In genomic region chr17:37047981-37048380, GRCm38 (mm10) we compare ENCODE assay signal across 11 mouse cellular contexts. TPM values are rescaled to one million over a fixed set of nuclear protein-coding genes. Genes with fewer than 3 reads are reported as not detected.
A peak's percentile ranks its signal among the peaks of the same experiment; 100 is the strongest.
DNase-seq lines count a peak whose midpoint lies in the region; ATAC-seq and TF ChIP-seq lines count a peak whose summit lies in the region.
"Had no signal": no experiment of that assay in that cellular context is flagged by ENCODE, and none has a peak within 500 bp of the region (broad histone marks: within the 10 kb centered on the region; RNA-seq: fewer than 3 reads in every experiment).

No protein-coding gene starts in this region.

- peaks cover 22% of the 10 kb centered on the region for H3K4me1 ChIP-seq in heart, postnatal 0 days (ENCODE audit: control insufficient read depth, insufficient read depth)
- peaks cover 81% of the 10 kb centered on the region for H3K4me1 ChIP-seq in E14TG2a.4 (replicated peaks; ENCODE audit: low read depth, low read length)
- H3K4me1 ChIP-seq in embryonic facial prominence, embryonic 12.5 days, result peaks cover 33% of the 10 kb centered on the region
- peaks cover 58% of the 10 kb centered on the region for H3K4me1 ChIP-seq in midbrain, embryonic 15.5 days

- no peak overlapping the region for H3K4me3 ChIP-seq in heart, postnatal 0 days (ENCODE audit: low read depth, low read length)
- peak overlapping the region; percentile 95 for H3K4me3 ChIP-seq in E14TG2a.4 (replicated peaks; ENCODE audit: low read length)
- H3K4me3 ChIP-seq in embryonic facial prominence, embryonic 12.5 days, result no peak overlapping the region
- peak overlapping the region; percentile 93 for H3K4me3 ChIP-seq in midbrain, embryonic 15.5 days
- H3K4me3 ChIP-seq: liver, embryonic 13.5 days had no signal

- TF ChIP-seq EP300 in heart, postnatal 0 days (IDR thresholded peaks at IDR 0.05; ENCODE audit: low read depth), result no peak

- no peaks in the 10 kb centered on the region for H3K36me3 ChIP-seq in heart, postnatal 0 days (replicated peaks; ENCODE audit: control insufficient read depth, insufficient read depth, low read length)
- peaks cover 45% of the 10 kb centered on the region for H3K36me3 ChIP-seq in E14TG2a.4 (ENCODE audit: insufficient read depth, low read length)
- no peaks in the 10 kb centered on the region for H3K36me3 ChIP-seq in embryonic facial prominence, embryonic 12.5 days
- no peaks in the 10 kb centered on the region for H3K36me3 ChIP-seq in midbrain, embryonic 15.5 days (replicated peaks)
- H3K36me3 ChIP-seq: liver, embryonic 13.5 days had no signal

- no peak overlapping the region for H3K27ac ChIP-seq in heart, postnatal 0 days (ENCODE audit: low read depth)
- no peak overlapping the region for H3K27ac ChIP-seq in embryonic facial prominence, embryonic 12.5 days
- peak overlapping the region; percentile 98; the same call in 1 of the 2 replicates for H3K27ac ChIP-seq in midbrain, embryonic 15.5 days
- H3K27ac ChIP-seq: liver, embryonic 13.5 days had no signal

- TF ChIP-seq CTCF in heart, postnatal 0 days (IDR thresholded peaks at IDR 0.05; ENCODE audit: low read depth), result peak; percentile 49
- no peak for TF ChIP-seq CTCF in E14TG2a.4 (conservative IDR thresholded peaks at IDR 0.05; ENCODE audit: low read length)

- H3K9me3 ChIP-seq in heart, postnatal 0 days (replicated peaks; ENCODE audit: control insufficient read depth, low read length), result no peaks in the 10 kb centered on the region
- no peaks in the 10 kb centered on the region for H3K9me3 ChIP-seq in E14TG2a.4 (ENCODE audit: low read length)
- no peaks in the 10 kb centered on the region for H3K9me3 ChIP-seq in embryonic facial prominence, embryonic 12.5 days
- no peaks in the 10 kb centered on the region for H3K9me3 ChIP-seq in midbrain, embryonic 15.5 days
- H3K9me3 ChIP-seq: liver, embryonic 13.5 days had no signal

- DNase-seq in heart, postnatal 0 days (ENCODE audit: low spot score), result peak; percentile 66
- DNase-seq in heart, adult 9 months (ENCODE audit: low spot score in 2 of 2), result no peak
- no peak for DNase-seq in spleen, postnatal 10 days (ENCODE audit: low spot score in 2 of 2)
- no peak for DNase-seq in spleen, postnatal 36 days (ENCODE audit: low spot score in 2 of 2)
- no peak for DNase-seq in frontal cortex, postnatal 10 days (ENCODE audit: low spot score in 2 of 2)
- DNase-seq: liver, embryonic 13.5 days had no signal

- no peak for ATAC-seq in heart, postnatal 0 days (ENCODE audit: insufficient read depth, low read depth)
- ATAC-seq in embryonic facial prominence, embryonic 12.5 days (ENCODE audit: insufficient number of reproducible peaks, insufficient read depth, low FRiP score, low TSS enrichment), result no peak
- no peak for ATAC-seq in midbrain, embryonic 15.5 days (replicated peaks)

- no peak overlapping the region for H3K9ac ChIP-seq in heart, postnatal 0 days (replicated peaks; ENCODE audit: low read depth, low read length)
- no peak overlapping the region for H3K9ac ChIP-seq in embryonic facial prominence, embryonic 12.5 days
- peak overlapping the region; percentile 94 for H3K9ac ChIP-seq in midbrain, embryonic 15.5 days
- H3K9ac ChIP-seq: liver, embryonic 13.5 days had no signal

- 42% methylated on average over 3 of the region's 3 CpGs for WGBS in heart, postnatal 0 days
- 28% methylated on average over 3 of the region's 3 CpGs for whole genome bisulfite sequencing in embryonic facial prominence, embryonic 12.5 days
- WGBS in midbrain, embryonic 15.5 days, result 21% methylated on average over 3 of the region's 3 CpGs

- no peak overlapping the region for H3K4me2 ChIP-seq in heart, postnatal 0 days (ENCODE audit: low read depth, low read length)
- H3K4me2 ChIP-seq in embryonic facial prominence, embryonic 12.5 days (replicated peaks), result 0 out of 2 replicates have a peak overlapping the region, but pooled peaks have one; percentile 9
- H3K4me2 ChIP-seq in midbrain, embryonic 15.5 days, result peak overlapping the region; percentile 77

- peaks cover 37% of the 10 kb centered on the region for H3K27me3 ChIP-seq in heart, postnatal 0 days (ENCODE audit: control insufficient read depth, insufficient read depth, low read length)
- H3K27me3 ChIP-seq in E14TG2a.4 (ENCODE audit: insufficient read depth, low read length), result 0 out of 2 replicates have a peak, but pooled peaks cover 2% of the 10 kb centered on the region
- H3K27me3 ChIP-seq in embryonic facial prominence, embryonic 12.5 days, result 0 out of 2 replicates have a peak, but pooled peaks cover 5% of the 10 kb centered on the region
- H3K27me3 ChIP-seq in midbrain, embryonic 15.5 days (replicated peaks), result no peaks in the 10 kb centered on the region

RNA-seq across cellular contexts. Expression of gene Gabbr1, which starts 2.2 kb away (rescaled TPM):
- total RNA-seq in heart, postnatal 0 days (2014; rRNA removed; ENCODE audit: low replicate concordance), result 4.8 and 6.7 TPM in 2 replicates
- 1.8 and 1.9 TPM in 2 replicates for polyA plus RNA-seq in heart, postnatal 0 days (2015; fragmentation: Nextera tagmentation; extraction: Ambion mirVana)
- 19.8 and 20.5 TPM in 2 replicates for polyA plus RNA-seq in embryonic facial prominence, embryonic 12.5 days (2016; fragmentation: Nextera tagmentation; extraction: Ambion mirVana)
- polyA plus RNA-seq in midbrain, embryonic 15.5 days (2015; fragmentation: Nextera tagmentation; extraction: Ambion mirVana), result 86.4 and 88.8 TPM in 2 replicates

RNA-seq across cellular contexts. Expression of gene Mog, which starts 24.8 kb away (rescaled TPM):
- not detected in 2 replicates for total RNA-seq in heart, postnatal 0 days (2014; rRNA removed; ENCODE audit: low replicate concordance)
- not detected in 2 replicates for polyA plus RNA-seq in heart, postnatal 0 days (2015; fragmentation: Nextera tagmentation; extraction: Ambion mirVana)
- polyA plus RNA-seq in embryonic facial prominence, embryonic 12.5 days (2016; fragmentation: Nextera tagmentation; extraction: Ambion mirVana), result 0.38 and 0.70 TPM in 2 replicates
- polyA plus RNA-seq in midbrain, embryonic 15.5 days (2015; fragmentation: Nextera tagmentation; extraction: Ambion mirVana), result 2.4 and 3.7 TPM in 2 replicates
- total RNA-seq: neutrophil, adult 5-6 weeks had no signal
- polyA plus RNA-seq: gonadal fat pad, adult 2 months; liver, embryonic 13.5 days had no signal

RNA-seq across cellular contexts. Expression of gene Olfr90, which starts 40.3 kb away (rescaled TPM):
- not detected in 2 replicates for total RNA-seq in heart, postnatal 0 days (2014; rRNA removed; ENCODE audit: low replicate concordance)
- polyA plus RNA-seq in heart, postnatal 0 days (2015; fragmentation: Nextera tagmentation; extraction: Ambion mirVana), result not detected in 2 replicates
- polyA plus RNA-seq in embryonic facial prominence, embryonic 12.5 days (2016; fragmentation: Nextera tagmentation; extraction: Ambion mirVana), result not detected in 2 replicates
- 0.06 TPM in 1 of 2 replicates, not detected in the other for polyA plus RNA-seq in midbrain, embryonic 15.5 days (2015; fragmentation: Nextera tagmentation; extraction: Ambion mirVana)
- total RNA-seq: neutrophil, adult 5-6 weeks had no signal
- polyA plus RNA-seq: gonadal fat pad, adult 2 months; liver, embryonic 13.5 days had no signal

RNA-seq across cellular contexts. Expression of gene Zfp57, which starts 47.0 kb away (rescaled TPM):
- 12.5 and 14.7 TPM in 2 replicates for total RNA-seq in heart, postnatal 0 days (2014; rRNA removed; ENCODE audit: low replicate concordance)
- 9.2 and 10.0 TPM in 2 replicates for polyA plus RNA-seq in heart, postnatal 0 days (2015; fragmentation: Nextera tagmentation; extraction: Ambion mirVana)
- 151 and 169 TPM in 2 replicates for polyA plus RNA-seq in embryonic facial prominence, embryonic 12.5 days (2016; fragmentation: Nextera tagmentation; extraction: Ambion mirVana)
- polyA plus RNA-seq in midbrain, embryonic 15.5 days (2015; fragmentation: Nextera tagmentation; extraction: Ambion mirVana), result 289 and 324 TPM in 2 replicates
- total RNA-seq: neutrophil, adult 5-6 weeks had no signal

RNA-seq across cellular contexts. Expression of gene Olfr91, which starts 50.1 kb away (rescaled TPM):
- total RNA-seq in heart, postnatal 0 days (2014; rRNA removed; ENCODE audit: low replicate concordance), result not detected in 2 replicates
- polyA plus RNA-seq in heart, postnatal 0 days (2015; fragmentation: Nextera tagmentation; extraction: Ambion mirVana), result not detected in 2 replicates
- polyA plus RNA-seq in embryonic facial prominence, embryonic 12.5 days (2016; fragmentation: Nextera tagmentation; extraction: Ambion mirVana), result 0.08 TPM in 1 of 2 replicates, not detected in the other
- polyA plus RNA-seq in midbrain, embryonic 15.5 days (2015; fragmentation: Nextera tagmentation; extraction: Ambion mirVana), result not detected in 2 replicates
- total RNA-seq: neutrophil, adult 5-6 weeks had no signal
- polyA plus RNA-seq: gonadal fat pad, adult 2 months; liver, embryonic 13.5 days had no signal

Comparison
In these comparisons a context has a peak if more than half of its experiments do, and no peak if none do; other contexts are left out.
1. H3K4me3 ChIP-seq: peak in E14TG2a.4 (single experiment) and midbrain, embryonic 15.5 days (single experiment); none in heart, postnatal 0 days (single experiment) and embryonic facial prominence, embryonic 12.5 days (single experiment).